Mouse (Mus musculus) layer of hippocampus, adult 6 months (tissue): ENCODE data around the gene Ube4a. TPM values are rescaled to one million over a fixed set of nuclear protein-coding genes. Genes with fewer than 3 reads are reported as not detected.

Experiments
- long read RNA-seq, 2 experiments: library from polyadenylated mRNA; unstranded; transcript quantifications; one replicate each; pipeline ENCODE4 v2.0.0; 2019 to 2020
- polyA plus RNA-seq: library from polyadenylated mRNA; unstranded; fragments of <200 nt; fragmentation: Nextera tagmentation; gene quantifications from 2 replicates; pipeline ENCODE4 v1.2.3, GENCODE M21; 2021

Ube4a gene
- polyA plus RNA-seq = 42.6 and 43.5 TPM in 2 replicates
- long read RNA-seq, experiment 1, partial matches to known transcripts = 7 of 12 reads
- long read RNA-seq, experiment 1, other reads (novel, unspliced or antisense) = 5 of 12 reads
- long read RNA-seq, experiment 2, partial matches to known transcripts = 18 of 69 reads
- long read RNA-seq, experiment 2, other reads (novel, unspliced or antisense) = 47 of 69 reads

GRCm38 (mm10) chr9:44965126-44965832, at the start of gene Ube4a:
Gene Ube4a (minus strand): TSS chr9:44965600.

DNA sequence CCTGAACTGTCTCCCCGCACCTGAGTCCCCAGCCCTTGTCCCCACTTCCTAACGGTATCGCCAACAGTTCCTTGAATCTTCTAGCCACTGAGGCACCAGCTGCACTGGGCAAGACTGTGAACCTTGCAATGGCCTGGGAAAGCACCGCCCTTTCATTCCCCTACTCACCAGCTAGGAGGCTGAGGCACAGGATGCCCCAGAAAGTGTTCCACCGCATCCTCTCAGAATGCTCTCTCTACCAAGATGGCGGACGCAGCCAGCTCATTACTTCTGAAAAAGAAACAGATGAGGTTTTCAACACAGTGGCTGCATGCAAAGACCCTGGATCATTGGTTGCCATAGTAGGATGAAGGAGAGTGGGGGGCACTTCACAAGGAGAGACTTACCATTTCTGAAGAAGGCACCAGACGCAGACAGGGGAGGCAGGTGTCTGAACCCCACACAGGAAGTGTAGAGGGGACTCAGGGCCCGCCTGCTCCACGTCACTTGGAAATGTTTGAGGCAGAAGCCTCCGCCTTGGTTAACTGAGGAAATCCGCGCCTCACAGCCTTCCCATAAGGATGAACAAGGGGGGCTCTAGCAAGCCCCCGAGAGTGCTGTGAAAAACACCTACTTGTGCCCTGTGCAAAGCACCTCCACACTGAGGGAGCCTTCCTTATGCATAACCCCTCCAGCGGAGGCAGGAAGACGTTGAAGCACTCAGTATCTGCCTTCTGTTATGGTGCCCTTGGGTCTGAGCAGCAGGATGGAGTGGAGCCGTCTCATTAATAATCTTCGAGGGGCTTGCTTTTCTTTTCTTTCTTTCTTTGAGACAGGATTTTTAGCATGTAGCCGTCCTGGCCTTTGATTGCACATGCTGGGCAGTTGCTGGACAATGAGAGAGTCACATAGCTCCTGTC, 44.0 kb upstream of the Ube4a start, which contains the start of gene Cd3e:
TSS of gene Cd3e (minus strand) at position 448 of the 899 bp plus-strand sequence.

DNA sequence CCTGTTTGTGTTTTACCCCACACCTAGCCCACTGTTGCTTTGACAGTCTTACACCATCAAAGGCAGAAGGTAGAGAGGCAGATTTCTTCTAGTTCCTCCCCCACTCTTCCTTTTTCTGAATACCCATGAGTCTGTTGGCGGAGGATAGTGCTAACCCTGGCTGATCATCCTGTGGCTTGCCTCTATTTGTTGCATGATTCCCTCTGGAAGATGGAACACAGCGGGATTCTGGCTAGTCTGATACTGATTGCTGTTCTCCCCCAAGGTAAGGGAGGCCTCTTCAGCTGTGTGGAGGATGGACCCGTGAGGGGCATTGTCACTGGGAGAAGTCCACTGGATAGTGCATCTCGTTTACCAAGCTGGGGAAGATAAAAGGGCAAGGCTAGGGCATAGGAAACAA, 16.3 kb upstream of the Ube4a start, which contains the start of gene Cd3d:
TSS of gene Cd3d (plus strand) at position 111 of the 400 bp plus-strand sequence.

GRCm38 (mm10) chr9:44980242-44980641, 14.8 kb upstream of the Ube4a start, which contains the start of gene Cd3g:
Gene Cd3g (minus strand): TSS chr9:44980431.

DNA sequence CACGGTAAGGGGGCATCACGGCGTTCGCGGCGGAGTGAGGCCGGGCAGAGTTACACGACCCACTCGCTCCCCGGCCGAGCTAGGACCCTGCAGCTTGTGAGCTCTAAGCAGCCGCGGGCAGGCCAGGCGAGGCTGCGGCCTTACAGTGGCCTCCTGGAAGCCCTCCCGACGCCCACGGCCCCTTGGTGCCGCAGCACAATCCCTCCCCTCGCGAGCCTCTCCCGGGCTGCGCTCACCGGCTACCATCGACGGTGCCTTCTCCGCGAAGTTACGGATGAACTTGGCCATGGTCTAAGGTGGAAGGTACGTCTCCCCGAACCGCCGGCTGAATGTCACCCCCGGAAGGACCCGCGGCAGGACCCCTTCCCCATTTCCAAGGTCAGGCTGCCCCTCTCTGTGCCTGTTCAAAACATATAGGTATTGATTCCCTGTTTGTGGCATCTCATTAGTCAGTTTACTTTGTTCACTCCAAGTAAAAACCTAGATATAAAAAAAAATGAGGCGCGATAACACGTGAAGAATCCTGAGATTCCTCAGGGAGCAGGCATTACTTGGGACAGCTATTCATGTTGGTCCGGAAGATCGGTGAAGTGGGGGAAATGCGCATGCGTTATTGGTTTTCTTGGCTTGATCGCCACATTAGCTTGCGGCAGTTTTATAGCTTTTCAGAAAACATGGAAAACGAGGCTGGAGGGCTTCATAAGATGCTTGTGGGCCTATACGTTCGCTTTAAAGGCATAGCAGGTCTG, 44.9 kb downstream of the Ube4a start, which contains the start of gene Atp5l:
TSS of gene Atp5l (minus strand) at position 369 of the 749 bp plus-strand sequence.

GRCm38 (mm10) chr9:44881221-44881871, 84.1 kb downstream of the Ube4a start, which contains the start of gene Kmt2a:
Gene Kmt2a (minus strand): TSS chr9:44881296.

Other genes with a start within 250 kb of the Ube4a start
- gene Phldb1, start 230.4 kb downstream of the Ube4a start, polyA plus RNA-seq = 9.2 and 10.1 TPM in 2 replicates
- gene Arcn1, start 197.8 kb downstream of the Ube4a start, polyA plus RNA-seq = 41.7 and 45.5 TPM in 2 replicates
- gene Ift46, start 197.7 kb downstream of the Ube4a start, polyA plus RNA-seq = 60.9 and 65.4 TPM in 2 replicates
- gene Tmem25, start 166.3 kb downstream of the Ube4a start, polyA plus RNA-seq = 50.8 and 62.4 TPM in 2 replicates
- not detected in 2 replicates for gene Ttc36, start 162.5 kb downstream of the Ube4a start, polyA plus RNA-seq
- gene Kmt2a, start 84.3 kb downstream of the Ube4a start, polyA plus RNA-seq = 4.4 and 4.8 TPM in 2 replicates
- 1,476 and 1,758 TPM in 2 replicates for gene Atp5l, start 44.9 kb downstream of the Ube4a start, polyA plus RNA-seq
- 0.24 and 0.44 TPM in 2 replicates for gene Cd3g, start 14.8 kb upstream of the Ube4a start, polyA plus RNA-seq
- gene Cd3d, start 16.2 kb upstream of the Ube4a start, polyA plus RNA-seq = 0.24 and 0.25 TPM in 2 replicates
- 0.15 TPM in 1 of 2 replicates, not detected in the other for gene Cd3e, start 44.0 kb upstream of the Ube4a start, polyA plus RNA-seq
- 0.23 and 0.65 TPM in 2 replicates for gene Mpzl2, start 74.2 kb upstream of the Ube4a start, polyA plus RNA-seq
- 1.1 TPM in 2 replicates for gene Mpzl3, start 89.6 kb upstream of the Ube4a start, polyA plus RNA-seq
- gene Jaml, start 113.6 kb upstream of the Ube4a start, polyA plus RNA-seq = 0.18 and 0.26 TPM in 2 replicates
- gene Scn2b, start 152.2 kb upstream of the Ube4a start, polyA plus RNA-seq = 256 and 455 TPM in 2 replicates
- 2.8 and 2.9 TPM in 2 replicates for gene Scn4b, start 172.8 kb upstream of the Ube4a start, polyA plus RNA-seq
- gene BC049352, start 216.4 kb upstream of the Ube4a start, polyA plus RNA-seq = 0.87 and 1.0 TPM in 2 replicates
- gene Tmprss4, start 238.5 kb upstream of the Ube4a start, polyA plus RNA-seq = not detected in 2 replicates